Mouse (Mus musculus) urinary bladder, postnatal 25 days (tissue): ENCODE data around the gene Spata22.
"Not testable (repeated sequence)": the region's sequence is repeated elsewhere in the genome, so short reads cannot be mapped to it uniquely, and the experiment has no call there.

Source experiments
- DNase-seq: peaks from one replicate; pipeline ENCODE4 v3.0.0; 2022; ENCODE audit warnings: low spot score

Gene Spata22

GRCm38 (mm10) chr11:73329442-73329841 lies at the start of gene Spata22, which contains the start of the genes Aspa and Gm49340:
Spata22 (plus strand) TSS chr11:73329741.
Aspa (minus strand) TSS chr11:73329596.
Gm49340 (plus strand) TSS chr11:73329741.
- DNase-seq = no peak

GRCm38 (mm10) chr11:73280710-73281109 lies 48.8 kb upstream of the Spata22 start:
- no peak for DNase-seq

DNA sequence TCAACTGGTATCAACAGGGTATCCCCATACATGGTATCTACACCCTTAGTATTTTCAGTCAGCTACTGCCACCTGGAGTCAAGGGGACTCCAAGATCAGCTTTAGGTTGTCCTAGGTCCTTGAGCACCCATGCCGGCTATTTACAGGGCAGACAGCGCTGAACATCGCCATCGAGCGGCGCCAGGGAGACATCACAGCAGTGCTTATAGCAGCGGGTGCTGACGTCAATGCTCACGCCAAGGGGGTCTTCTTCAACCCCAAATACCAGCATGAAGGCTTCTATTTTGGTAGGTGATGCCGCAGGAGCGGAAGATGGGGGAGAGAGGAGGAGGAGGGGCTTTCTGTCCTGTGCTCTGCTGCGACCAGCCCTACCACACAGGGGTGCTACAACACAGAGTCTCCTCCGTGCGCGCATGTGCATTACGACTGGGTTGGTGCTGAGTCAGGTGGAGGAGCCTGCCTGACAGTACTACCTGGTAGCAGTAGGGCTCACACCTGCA lies 48.0 kb upstream of the Spata22 start:
- peak; percentile 35 for DNase-seq

DNA sequence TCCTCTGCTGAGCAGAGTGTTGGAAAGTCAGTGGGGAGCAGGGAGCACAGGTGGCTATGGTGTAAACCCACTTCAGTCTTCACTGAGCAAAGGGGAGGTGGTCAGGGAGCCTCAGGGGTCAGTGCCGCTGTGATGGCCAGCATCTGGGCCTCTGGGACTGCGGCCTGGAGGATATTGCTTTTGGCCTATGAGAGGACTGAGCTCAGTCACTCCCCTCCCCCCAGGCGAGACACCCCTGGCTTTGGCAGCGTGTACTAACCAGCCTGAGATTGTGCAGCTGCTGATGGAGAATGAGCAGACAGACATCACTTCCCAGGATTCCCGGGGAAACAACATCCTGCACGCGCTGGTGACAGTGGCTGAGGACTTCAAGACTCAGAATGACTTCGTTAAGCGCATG lies 46.2 kb upstream of the Spata22 start:
- no peak for DNase-seq

DNA sequence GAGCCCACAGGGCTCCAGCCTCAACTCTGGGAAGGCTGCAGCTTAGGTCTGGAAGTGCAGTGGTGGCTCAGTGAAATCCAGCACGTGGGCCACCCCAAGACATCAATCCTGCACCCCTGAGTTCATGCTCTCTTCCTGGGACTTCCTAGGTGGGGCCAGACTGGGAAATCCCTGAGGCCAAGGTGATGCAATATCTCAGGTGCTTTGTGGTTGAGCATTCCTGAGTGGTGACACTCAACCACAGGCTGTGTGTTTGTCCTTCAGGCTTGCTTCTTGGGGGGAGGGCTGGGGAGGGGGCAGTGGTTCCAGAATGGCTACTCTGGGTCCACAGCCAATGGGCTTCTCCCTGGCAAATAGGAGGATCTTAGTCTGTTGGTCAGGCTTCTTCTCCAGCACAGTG lies 45.6 kb upstream of the Spata22 start:
- no peak for DNase-seq

DNA sequence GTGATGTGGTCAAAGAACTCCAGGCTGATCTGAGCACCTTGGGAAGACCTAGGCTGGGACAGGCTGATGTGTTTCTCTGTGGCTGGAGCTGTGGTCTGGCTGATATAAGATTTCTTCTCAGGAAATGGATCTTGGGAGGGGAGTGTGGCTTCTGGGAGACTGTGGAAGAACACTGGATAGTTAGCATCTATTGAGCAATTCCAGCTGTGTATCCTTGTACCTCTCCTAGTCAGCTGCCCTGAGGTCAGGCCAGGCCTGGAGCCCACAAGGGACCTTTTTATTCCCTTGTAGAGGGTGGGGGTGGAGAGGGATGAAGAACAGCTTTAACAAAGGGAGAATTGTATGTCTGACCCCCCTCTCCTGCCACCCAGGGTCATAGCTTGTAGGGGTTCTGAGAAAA lies 45.2 kb upstream of the Spata22 start:
- no peak for DNase-seq

DNA sequence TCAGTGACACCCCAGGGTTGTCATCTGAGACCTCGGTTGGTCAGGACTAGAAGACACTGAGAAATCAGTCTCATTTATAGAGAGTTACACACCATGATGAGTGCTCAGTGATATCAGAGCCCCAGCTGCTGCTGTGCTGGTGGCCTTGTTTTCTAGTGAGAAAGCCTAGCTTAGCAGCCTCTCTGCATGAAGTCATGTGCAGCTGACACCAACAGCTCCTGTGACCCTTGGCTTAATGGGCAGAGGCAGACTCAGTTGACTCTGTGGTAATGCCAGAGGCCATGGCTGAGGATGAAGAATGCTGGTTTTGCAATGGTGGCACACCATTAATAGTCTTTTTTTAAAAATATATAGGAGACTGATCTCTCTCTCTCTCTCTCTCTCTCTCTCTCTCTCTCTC lies 39.9 kb upstream of the Spata22 start:
- DNase-seq = no peak

DNA sequence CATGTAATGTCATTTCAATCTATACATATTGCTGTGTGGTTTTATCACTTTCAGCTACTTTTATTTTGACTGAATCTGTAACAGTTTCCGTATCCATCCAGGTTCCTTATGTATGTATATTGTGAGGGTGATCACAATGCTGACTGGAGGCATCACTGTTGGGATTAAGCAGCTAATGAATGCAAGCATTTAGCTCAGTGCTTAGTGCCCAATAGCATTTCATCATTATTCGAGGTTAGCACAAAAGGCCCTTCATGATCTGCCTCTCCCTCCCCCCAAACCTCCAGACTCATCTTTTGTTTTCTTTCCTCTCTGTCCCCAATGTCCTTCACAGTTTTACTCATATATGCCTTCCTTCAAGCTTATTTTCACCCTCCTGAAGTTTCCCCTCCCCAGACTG lies 26.4 kb upstream of the Spata22 start:
- DNase-seq = no peak

GRCm38 (mm10) chr11:73315961-73316360 lies 13.6 kb upstream of the Spata22 start:
- DNase-seq = no peak

DNA sequence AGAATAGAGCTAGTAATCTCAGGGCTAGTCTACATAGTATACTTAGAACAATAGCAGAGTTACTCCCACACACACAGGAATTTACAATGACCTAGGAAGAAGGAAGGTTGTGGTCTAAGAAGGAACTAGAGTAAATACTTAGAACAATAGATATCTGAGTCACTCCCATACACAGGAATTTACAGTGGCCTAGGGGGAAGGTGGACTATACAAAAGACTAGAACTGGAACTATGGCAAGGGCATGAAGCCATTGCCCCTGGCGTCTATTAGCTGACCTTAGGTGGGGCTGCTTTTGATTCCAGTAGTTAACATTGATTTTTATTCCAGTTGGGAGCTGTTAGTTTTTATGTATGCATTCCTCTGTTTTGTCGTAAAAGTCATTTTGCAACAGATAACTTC lies 11.0 kb upstream of the Spata22 start:
- DNase-seq = not testable (repeated sequence)

- not testable (repeated sequence) for DNase-seq
These were observed 8.5 kb upstream of the Spata22 start for GRCm38 (mm10) chr11:73321064-73321463.

- no peak for DNase-seq
These were observed 5.4 kb upstream of the Spata22 start for GRCm38 (mm10) chr11:73323906-73324830.

- DNase-seq = peak; percentile 5
These were observed 3.1 kb upstream of the Spata22 start for GRCm38 (mm10) chr11:73326485-73326886.

DNA sequence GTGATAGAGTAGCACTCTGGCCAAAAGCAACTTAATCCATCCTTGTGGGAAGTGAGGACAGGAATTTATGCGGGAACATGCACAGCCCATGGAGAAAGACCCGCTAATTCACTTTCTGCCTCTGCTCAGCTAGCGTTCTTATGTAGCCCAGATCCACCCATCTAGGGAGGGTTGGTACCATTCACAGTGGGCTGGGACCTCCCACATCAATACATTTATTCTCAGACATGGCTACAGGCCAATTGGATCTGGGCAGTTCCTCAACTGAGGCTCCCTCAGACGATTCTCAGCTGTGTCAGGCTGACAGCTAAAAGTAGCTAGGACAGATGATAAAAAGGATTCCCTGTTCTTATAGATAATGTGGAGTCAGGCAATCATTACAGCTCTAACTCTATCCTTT lies 2.2 kb upstream of the Spata22 start:
- no peak for DNase-seq

GRCm38 (mm10) chr11:73333357-73333756 lies 3.8 kb downstream of the Spata22 start:
- no peak for DNase-seq

DNA sequence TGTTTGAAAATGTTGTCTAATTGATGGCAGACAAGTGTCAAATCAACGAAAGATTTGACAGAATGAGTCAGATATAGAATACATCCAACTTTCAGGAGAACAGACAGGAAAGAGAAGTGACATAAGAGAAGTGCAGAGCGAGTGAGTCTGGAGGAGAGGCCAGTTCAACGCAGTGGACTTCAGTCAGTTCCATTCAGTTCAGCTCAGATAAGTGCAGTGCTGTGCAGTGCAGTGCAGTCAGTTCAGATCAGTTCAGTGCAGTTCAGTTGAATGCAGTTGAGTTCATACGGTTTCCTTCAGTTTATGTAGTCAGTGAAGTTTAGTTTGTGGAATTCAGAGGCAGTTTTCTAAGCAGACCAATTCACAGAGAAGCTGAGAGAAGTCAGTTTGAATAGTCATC lies 7.4 kb downstream of the Spata22 start:
- DNase-seq = no peak

- no peak for DNase-seq
These were observed 20.9 kb downstream of the Spata22 start, which contains the start of gene Olfr20 for GRCm38 (mm10) chr11:73350483-73350882. Olfr20 (plus strand) TSS chr11:73350783.

DNA sequence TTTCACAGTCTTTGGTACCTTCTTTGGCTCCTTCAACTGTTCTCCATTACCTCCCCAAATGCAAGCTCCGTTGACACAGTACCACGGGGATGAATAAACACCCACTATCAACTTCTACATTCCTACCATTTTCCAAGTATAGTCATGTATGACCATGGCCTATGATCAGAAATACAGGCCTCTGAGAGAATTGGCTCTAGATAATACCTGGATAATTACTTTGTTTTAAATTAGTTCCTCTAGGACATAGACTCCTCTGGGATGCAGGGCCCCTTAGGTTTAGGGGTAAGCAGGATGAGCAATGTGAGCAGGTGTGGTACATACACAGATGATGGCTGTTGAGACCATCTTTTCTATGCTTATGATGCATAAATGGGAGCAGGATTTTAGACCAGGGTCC lies 41.4 kb downstream of the Spata22 start, which contains the start of gene Olfr376:
Gene Olfr376, plus strand, starts transcription at position 301 of the 400 bp plus-strand sequence.
- DNase-seq = no peak

DNA sequence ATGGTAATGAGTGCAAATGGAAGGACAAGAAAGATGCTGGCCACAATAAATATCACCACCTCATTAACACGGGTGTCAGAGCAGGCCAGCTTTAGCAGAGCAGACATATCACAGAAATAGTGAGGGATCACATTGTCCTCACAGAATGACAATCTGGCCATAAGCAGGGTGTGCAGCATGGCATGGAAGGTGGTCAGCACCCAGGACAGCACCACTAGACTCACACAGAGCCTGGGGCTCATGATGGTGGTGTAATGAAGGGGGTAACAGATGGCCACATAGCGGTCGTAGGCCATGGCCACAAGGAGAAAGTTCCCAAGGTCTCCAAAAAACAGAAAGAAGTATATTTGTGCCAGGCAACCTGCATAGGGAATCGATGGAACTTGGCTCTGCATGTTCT lies 65.8 kb downstream of the Spata22 start:
- DNase-seq = no peak
